Mouse (Mus musculus) heart, embryonic 10.5 days (tissue): ENCODE measurements around the gene Zglp1. TPM values are rescaled to one million over a fixed set of nuclear protein-coding genes. Genes with fewer than 3 reads are reported as not detected.

Source experiments
- DNase-seq: peaks from one replicate; pipeline ENCODE4 v3.0.0-alpha.2; 2017; ENCODE audit warnings: low spot score
- H3K27ac ChIP-seq: fragments of 300-500 bp; sonication (generic); 2 replicates; pipeline ENCODE4 v1.5.1; 2016; ENCODE audit warnings: mild to moderate bottlenecking
- H3K27me3 ChIP-seq: fragments of 300-500 bp; sonication (generic); 2 replicates; pipeline ENCODE4 v1.6.1; 2016; ENCODE audit warnings: mild to moderate bottlenecking; ENCODE audit not compliant: poor library complexity, insufficient read depth, severe bottlenecking
- H3K36me3 ChIP-seq: fragments of 300-500 bp; sonication (generic); 2 replicates; pipeline ENCODE4 v1.6.1; 2016; ENCODE audit warnings: mild to moderate bottlenecking, moderate library complexity
- H3K4me1 ChIP-seq: fragments of 300-500 bp; sonication (generic); 2 replicates; pipeline ENCODE4 v1.6.1; 2016; ENCODE audit warnings: mild to moderate bottlenecking
- H3K4me3 ChIP-seq: fragments of 300-500 bp; sonication (generic); 2 replicates; pipeline ENCODE4 v1.5.1; 2016; ENCODE audit warnings: mild to moderate bottlenecking, moderate library complexity
- H3K9me3 ChIP-seq: fragments of 300-500 bp; sonication (generic); 2 replicates; pipeline ENCODE4 v1.6.1; 2016; ENCODE audit warnings: mild to moderate bottlenecking, moderate library complexity
- WGBS: fragments of 180-500 bp; shearing (Covaris S2); methylation state at CpG from one replicate; pipeline ENCODE4 v1.1.7; 2016; 5-methylcytosine and 5-hydroxymethylcytosine counted together
- microRNA counts: library from miRNA; unstranded; fragments of <30 nt; microRNA quantifications from one replicate; lab custom pipeline; 2017
- microRNA-seq: library from miRNA; unstranded; fragments of <30 nt; microRNA quantifications from one replicate; pipeline ENCODE4, GENCODE M21; 2017
- polyA plus RNA-seq: library from polyadenylated mRNA; unstranded; fragments of >200 nt; fragmentation: Nextera tagmentation; extraction: Ambion mirVana; gene quantifications from 2 replicates; pipeline ENCODE4 v1.2.1, GENCODE M21; 2016

Zglp1 gene
- polyA plus RNA-seq, 1 experiment from 2014 or later = 1.9 TPM

DNA sequence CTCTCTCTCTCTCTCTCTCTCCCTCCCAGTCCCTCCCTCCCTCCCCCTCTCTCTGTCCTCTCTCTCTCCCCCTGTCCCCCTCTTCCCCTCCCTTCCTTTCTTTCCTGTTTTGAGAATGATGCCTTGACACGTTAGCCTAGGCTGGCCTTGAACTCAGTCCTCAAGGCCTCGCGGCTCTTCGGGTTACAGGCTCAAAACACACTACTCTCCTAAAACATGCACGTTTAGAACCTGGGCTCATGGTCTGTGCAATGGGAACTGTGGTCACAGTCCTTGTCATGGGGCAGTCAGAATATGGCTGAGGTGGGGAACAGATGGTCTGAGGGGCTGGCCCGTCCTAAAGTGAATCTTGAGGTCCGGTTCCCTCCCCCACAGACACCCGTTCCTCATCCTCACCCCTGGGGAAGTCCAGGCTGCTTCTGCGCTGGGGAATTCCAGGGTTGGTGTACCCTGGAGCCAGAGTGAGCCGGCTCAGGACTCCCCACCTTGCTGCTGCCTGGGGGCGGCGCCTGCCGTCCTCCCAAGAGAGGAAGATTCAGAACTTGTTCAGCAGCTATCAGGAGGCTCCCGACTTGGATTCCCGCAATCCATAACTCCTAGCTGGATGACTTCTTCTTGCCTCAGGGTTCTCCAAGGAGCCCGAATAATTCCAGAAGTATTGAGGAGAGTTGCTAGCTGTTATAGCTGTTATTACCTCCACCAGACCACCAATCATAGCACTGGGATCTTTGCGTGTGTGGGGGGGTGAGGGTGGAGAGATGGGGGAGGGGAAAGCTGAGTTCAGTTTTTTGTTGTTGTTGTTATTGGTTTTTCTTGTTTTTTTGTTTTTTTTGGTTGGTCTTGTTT is 50.3 kb downstream of the Zglp1 start:
- no peak for DNase-seq
- Histone ChIP-seq H3K27me3 (peaks cover 64% of the 10 kb centered on the region), H3K27ac (no peak overlapping the region), H3K9me3 (no peaks in the 10 kb centered on the region), H3K4me3 (peak overlapping the region; percentile 57), H3K4me1 (peaks cover 27% of the 10 kb centered on the region), H3K36me3 (no peaks in the 10 kb centered on the region)
- WGBS = 6% methylated on average over 17 of the region's 17 CpGs

DNA sequence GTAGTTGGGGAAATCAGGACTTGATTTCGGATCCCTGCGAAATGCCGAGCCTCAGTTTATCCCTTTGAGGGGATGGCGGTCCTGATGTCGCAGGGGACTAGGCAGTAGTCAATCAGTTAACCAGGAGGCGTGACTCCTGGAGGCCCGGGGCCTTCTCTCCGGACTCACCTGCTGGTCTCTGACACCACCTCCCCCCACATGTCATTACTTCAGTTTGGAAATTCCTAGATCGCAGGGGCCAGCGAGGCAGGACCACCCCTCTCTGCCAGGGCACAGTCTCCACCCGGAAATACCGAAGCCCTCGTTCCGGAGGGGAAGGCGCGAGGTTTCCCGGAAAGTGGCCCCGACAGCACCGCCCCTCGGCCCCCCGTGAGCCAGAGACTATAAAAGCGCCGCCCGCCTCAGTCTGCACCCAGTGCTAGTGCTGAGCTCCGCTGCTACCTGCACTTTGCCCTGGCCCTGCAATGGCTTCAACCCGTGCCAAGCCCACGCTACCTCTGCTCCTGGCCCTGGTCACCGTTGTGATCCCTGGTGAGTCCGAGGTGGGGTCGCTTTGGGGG is 51.2 kb downstream of the Zglp1 start, which contains the start of gene Icam1:
TSS of gene Icam1 (plus strand) at position 415 of the 560 bp plus-strand sequence.
- Histone ChIP-seq H3K27me3 (peaks cover 64% of the 10 kb centered on the region), H3K9me3 (no peaks in the 10 kb centered on the region), H3K4me3 (peak within 1 kb of the TSS; percentile 57), H3K27ac (peak within 1 kb of the TSS; percentile 47), H3K4me1 (peaks cover 27% of the 10 kb centered on the region), H3K36me3 (no peaks in the 10 kb centered on the region)
- DNase-seq = no peak
- WGBS = 2% methylated on average over 30 of the region's 30 CpGs

DNA sequence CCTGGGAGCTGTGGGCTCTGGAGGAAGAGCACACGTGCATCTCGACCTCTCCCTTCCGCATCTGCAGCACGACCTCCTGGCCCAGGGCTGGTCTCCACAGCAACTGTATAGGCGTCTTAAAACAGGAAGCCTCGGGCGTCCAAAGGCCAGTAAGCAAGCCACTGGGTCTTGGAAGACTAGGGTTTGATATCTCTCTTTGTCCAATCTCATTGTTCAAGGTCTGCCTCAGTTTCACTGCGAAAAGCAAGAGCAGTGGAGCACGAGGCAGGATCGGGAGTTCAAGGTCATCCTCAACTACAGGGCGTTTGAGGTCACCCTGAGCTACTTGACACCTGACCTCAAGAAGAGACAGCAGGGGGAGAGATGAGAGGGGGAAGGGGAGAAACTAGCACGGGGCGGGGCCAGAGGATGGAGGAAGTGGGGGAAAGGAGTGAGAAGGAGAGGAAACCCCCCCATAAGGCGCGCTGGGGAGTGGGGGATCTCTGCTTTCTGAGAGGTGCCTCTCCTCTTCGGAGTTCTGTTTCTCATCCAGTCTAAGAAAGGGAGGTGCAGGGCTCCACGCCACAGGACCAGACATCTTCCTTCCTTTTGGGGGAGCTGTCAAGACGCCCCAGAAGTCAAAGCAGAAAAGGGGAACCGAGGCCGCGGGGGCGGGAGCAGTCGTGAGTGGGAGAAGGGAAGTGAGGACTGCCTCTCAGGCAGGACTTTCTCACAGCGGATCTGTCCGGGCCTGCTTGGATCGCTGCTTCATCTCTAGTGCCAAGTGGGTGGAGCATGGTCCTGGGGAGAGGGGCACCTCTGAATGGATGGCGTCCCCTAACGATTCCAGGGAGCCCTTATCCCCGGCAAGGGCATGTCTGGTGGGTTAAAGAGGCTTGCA is 52.0 kb downstream of the Zglp1 start:
- peaks cover 64% of the 10 kb centered on the region for H3K27me3 ChIP-seq
- WGBS = 1% methylated on average over 29 of the region's 29 CpGs
- no peak for DNase-seq
- no peaks in the 10 kb centered on the region for H3K36me3 ChIP-seq
- H3K9me3 ChIP-seq = no peaks in the 10 kb centered on the region
- H3K4me1 ChIP-seq = peaks cover 27% of the 10 kb centered on the region
- H3K27ac ChIP-seq = peak overlapping the region; percentile 47
- H3K4me3 ChIP-seq = peak overlapping the region; percentile 57

MicroRNAs encoded within 50 kb of the gene (microRNA counts, 519-probe panel; counts per million panel counts)
- 4,990 counts per million, percentile 37 among the panel's probes with 10 or more counts for microRNA mmu-miR-1900 (lab: Ali Mortazavi, UCI)

Small RNA genes lying within 50 kb of the gene (microRNA-seq; reads per million reads assigned to microRNA genes)
- gene Mir1900 (not detected), gene Mir7082 (2.5 reads per million, percentile 2 among the genes with 10 or more reads in this experiment)

Other genes with a start within 250 kb of the Zglp1 start
- not detected in 2 replicates for gene Rdh8, start 248.6 kb downstream of the Zglp1 start, polyA plus RNA-seq
- 2.5 and 3.0 TPM in 2 replicates for gene A230050P20Rik, start 198.5 kb downstream of the Zglp1 start, polyA plus RNA-seq
- 3.5 and 7.2 TPM in 2 replicates for gene Angptl6, start 187.4 kb downstream of the Zglp1 start, polyA plus RNA-seq
- gene Ppan, start 178.9 kb downstream of the Zglp1 start, polyA plus RNA-seq = 66.0 and 95.8 TPM in 2 replicates
- 327 and 389 TPM in 2 replicates for gene Eif3g, start 168.5 kb downstream of the Zglp1 start, polyA plus RNA-seq
- 105 and 110 TPM in 2 replicates for gene Dnmt1, start 107.2 kb downstream of the Zglp1 start, polyA plus RNA-seq
- gene S1pr2, start 90.3 kb downstream of the Zglp1 start, polyA plus RNA-seq = 25.1 and 34.6 TPM in 2 replicates
- 157 and 162 TPM in 2 replicates for gene Mrpl4, start 64.4 kb downstream of the Zglp1 start, polyA plus RNA-seq
- 7.7 and 9.7 TPM in 2 replicates for gene Icam1, start 51.1 kb downstream of the Zglp1 start, polyA plus RNA-seq
- 15.2 and 19.9 TPM in 2 replicates for gene Icam4, start 37.7 kb downstream of the Zglp1 start, polyA plus RNA-seq
- gene Icam5, start 35.0 kb downstream of the Zglp1 start, polyA plus RNA-seq = 0.06 and 0.09 TPM in 2 replicates
- gene Gm49373, start 6.0 kb upstream of the Zglp1 start, polyA plus RNA-seq = 0.25 and 0.79 TPM in 2 replicates
- gene Fdx1l, start 6.5 kb upstream of the Zglp1 start, polyA plus RNA-seq = 64.6 and 79.5 TPM in 2 replicates
- 3.2 and 3.4 TPM in 2 replicates for gene Gm38431, start 24.9 kb upstream of the Zglp1 start, polyA plus RNA-seq
- gene Raver1, start 24.9 kb upstream of the Zglp1 start, polyA plus RNA-seq = 76.7 and 83.9 TPM in 2 replicates
- gene Tyk2, start 64.2 kb upstream of the Zglp1 start, polyA plus RNA-seq = 12.6 and 16.5 TPM in 2 replicates
- 286 and 333 TPM in 2 replicates for gene Cdc37, start 82.9 kb upstream of the Zglp1 start, polyA plus RNA-seq
- gene Pde4a, start 98.6 kb upstream of the Zglp1 start, polyA plus RNA-seq = 7.5 and 9.0 TPM in 2 replicates
- 51.4 and 52.4 TPM in 2 replicates for gene Keap1, start 172.3 kb upstream of the Zglp1 start, polyA plus RNA-seq
- gene S1pr5, start 181.3 kb upstream of the Zglp1 start, polyA plus RNA-seq = 0.46 and 0.47 TPM in 2 replicates
- gene Atg4d, start 198.2 kb upstream of the Zglp1 start, polyA plus RNA-seq = 50.6 and 57.9 TPM in 2 replicates
- 14.5 and 21.3 TPM in 2 replicates for gene Kri1, start 220.9 kb upstream of the Zglp1 start, polyA plus RNA-seq
- 69.0 and 93.4 TPM in 2 replicates for gene Cdkn2d, start 224.3 kb upstream of the Zglp1 start, polyA plus RNA-seq
- 2.0 and 6.1 TPM in 2 replicates for gene Ap1m2, start 245.2 kb upstream of the Zglp1 start, polyA plus RNA-seq